Mouse (Mus musculus): ENCODE measurements around the gene Arntl2.
"Not testable (repeated sequence)": the region's sequence is repeated elsewhere in the genome, so short reads cannot be mapped to it uniquely, and the experiment has no call there.

Arntl2 gene

DNA sequence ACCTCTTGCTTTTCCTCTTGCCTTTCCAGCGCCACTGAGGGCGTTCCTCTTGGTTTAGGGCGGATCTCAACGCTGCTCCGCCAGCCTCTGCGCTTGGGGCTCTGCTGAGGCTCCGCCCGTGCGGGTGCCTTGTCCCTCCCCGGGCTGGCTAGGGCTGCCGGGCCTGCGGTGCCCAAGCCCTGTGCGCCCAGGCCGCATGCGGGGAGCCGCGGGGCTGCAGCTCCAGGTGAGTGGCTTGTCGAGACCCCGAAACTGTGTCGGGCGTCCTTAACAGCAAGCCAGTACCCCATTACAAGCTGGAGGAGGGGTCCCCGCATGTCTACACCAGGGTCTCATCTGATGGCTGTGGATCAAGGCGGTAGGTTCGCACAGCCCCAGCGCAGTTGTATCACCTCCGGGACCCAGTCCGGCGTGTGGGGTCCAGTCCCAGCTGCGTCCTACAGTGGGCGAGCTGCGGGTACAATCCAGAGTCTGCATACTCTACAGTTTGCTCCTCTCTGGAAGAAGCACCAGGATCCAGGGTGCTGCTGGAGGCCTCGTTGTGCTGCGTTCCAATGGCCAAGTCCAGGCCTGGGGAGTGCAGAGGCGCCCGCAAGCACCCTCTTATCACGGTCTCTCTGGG is at the start of gene Arntl2:
Gene Arntl2 (plus strand): TSS at position 132 of the 622 bp plus-strand sequence.
- no peak for DNase-seq (ENCODE audit: low read depth, low spot score)

DNA sequence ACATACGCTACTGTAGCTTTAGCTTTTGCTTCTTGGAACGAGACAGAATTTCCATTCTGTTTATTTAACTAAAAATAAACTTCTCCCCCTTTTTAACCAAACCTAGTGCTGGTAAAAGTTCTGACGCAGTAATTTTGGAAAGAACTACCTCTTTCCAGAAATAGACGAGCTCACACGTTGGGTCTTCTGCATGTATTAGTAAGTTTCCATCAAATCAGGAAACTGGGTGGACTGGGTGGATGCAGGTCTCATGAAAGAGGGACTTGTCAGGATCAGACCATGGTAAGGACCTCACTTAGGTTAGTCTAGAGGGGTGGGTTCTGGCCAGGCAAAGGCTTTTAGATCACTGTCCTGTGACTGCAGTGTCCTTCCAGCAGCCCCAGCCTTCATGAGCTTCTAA is 49.3 kb upstream of the Arntl2 start:
- no peak for DNase-seq (ENCODE audit: low read depth, low spot score)

DNA sequence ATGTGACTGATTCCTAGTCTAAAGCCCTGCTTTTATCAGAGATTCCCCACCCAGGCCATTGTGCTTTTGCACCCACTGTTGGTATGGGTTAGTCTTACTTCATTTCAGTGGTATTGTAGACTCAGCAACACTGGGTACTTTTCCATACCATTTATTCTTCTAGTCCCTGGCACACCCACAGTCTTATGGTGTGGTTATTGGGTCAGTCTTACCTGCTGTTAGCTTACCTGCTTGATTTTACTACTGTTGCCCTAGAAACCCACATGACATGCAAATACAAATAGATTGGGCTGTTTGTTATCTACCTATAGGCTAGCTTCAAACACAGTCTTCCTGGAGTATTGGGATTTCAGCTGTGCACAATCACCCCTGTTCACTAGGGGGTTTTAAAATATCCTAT is 48.8 kb upstream of the Arntl2 start:
- DNase-seq (ENCODE audit: low read depth, low spot score), result no peak

DNA sequence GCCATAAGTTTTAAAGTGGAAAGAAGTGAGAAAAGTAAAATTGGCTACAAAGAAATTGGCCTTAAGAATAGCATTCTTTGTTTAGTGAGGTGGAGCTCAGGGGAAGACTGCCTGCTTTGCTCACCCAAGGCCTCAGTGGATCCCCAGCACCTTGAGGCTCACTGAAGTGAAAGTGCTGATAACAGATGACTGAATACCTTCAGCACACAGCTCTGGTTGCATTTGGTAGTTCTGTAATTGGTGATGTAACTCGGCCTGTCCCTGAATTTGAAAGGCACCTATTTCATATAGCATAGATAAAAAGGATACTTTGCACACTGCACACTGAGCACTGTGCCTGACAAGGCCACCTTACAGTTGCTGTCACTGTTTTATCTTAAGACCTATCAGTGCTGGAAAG is 47.6 kb upstream of the Arntl2 start:
- DNase-seq (ENCODE audit: low read depth, low spot score), result no peak

DNA sequence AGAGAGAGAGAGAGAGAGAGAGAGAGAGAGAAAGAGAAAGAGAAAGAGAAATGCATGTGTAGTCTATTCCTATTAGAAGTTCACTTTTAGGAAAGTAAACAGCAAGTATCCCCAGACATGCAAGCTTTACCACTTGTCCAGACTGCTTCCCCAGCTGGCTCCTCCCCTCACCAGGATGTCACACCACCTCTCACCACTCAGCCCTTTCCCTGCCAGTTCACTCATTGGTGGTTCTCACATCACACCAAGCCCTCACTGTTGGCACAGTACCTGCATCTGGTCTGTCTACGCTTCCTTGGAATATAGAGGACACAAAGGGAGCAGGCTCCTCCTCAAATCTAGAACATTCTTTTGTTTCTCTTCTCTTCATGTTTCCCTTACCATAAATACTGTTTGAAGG is 44.2 kb upstream of the Arntl2 start:
- DNase-seq (ENCODE audit: low read depth, low spot score), result no peak

DNA sequence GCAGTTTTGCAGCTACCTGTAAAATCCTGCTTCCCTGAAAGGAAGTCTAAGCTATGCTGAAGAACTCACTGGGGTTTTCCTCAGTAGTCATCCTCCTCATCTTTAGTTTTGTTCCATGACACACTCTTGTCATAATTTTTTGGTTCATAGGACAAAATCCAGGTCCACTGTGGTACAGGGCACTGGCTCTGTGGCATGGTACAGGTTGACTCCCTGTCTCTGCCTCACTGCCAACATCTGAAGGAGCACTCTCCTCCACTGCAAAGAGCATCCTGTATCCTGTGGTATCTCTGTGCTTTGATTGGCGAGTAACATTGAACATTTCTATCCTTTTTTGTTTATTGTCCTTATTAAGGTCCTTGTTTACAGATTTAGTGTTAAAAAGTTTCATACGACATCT is 43.7 kb upstream of the Arntl2 start:
- no peak for DNase-seq (ENCODE audit: low read depth, low spot score)

DNA sequence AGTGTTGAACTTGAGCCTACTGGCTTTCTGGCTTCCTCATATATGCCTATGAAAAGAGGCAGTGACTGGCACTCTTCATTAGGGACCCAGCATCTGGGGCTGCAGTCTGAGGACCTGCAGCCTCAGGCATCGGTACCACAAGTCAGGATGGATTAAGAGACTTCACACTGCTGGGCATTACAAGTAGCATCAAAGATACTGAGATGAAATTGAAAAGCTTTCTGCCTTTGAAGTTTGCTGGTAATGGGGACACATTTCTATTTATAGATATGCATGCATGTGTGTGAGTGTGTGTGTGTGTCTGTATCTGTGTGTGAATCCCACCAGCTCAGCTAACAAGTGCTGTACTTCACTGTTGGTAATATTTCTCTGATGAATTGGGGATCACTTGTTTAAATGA is 43.2 kb upstream of the Arntl2 start:
- no peak for DNase-seq (ENCODE audit: low read depth, low spot score)

DNA sequence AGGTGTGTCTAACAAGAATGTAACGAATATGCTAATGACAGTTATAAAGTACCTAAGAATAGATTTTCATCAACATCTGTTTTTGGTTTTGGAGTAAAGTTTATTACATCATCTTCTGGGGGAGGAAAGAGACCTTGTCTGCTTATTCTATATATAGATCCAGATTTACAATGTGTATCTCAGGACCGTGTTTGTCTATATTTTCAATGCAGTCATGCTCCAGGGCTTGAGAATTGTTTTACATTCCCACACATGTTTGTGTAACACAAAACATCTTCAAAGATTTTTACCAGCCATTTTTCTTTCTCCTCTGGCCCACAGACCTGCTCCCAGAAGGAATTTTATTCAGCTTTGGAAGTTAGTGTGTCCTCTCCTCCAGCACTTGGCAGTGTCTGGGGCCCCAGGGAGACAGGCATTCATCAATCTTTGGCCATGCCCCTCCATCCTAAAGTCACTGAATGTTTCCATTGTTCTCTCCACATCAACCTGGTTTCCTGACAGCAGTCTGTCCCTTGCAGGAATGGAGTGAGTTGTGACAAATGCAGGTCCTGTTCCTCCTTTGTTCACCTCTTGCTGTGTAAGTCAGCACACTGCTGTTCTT is 42.2 kb upstream of the Arntl2 start:
- no peak for DNase-seq (ENCODE audit: low read depth, low spot score)

DNA sequence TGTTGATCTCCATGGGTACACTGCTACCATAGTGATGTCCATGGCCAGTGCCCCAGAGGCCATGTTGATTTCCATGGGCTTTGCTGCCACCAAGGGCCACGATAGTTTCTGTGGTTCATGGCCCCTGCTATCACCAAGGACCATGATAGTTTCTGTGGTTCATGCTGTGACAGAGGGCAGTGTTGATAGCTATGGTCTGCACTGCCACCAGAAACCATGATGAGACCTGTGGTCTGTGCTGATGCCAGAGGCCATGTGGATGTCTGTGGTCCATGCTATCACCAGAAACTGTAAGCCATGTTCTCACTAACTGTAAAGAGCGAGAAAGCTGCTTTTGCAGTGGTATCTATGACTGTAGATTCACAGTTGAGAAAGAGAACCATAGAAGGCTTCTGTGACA is 40.7 kb upstream of the Arntl2 start:
- DNase-seq (ENCODE audit: low read depth, low spot score), result no peak

DNA sequence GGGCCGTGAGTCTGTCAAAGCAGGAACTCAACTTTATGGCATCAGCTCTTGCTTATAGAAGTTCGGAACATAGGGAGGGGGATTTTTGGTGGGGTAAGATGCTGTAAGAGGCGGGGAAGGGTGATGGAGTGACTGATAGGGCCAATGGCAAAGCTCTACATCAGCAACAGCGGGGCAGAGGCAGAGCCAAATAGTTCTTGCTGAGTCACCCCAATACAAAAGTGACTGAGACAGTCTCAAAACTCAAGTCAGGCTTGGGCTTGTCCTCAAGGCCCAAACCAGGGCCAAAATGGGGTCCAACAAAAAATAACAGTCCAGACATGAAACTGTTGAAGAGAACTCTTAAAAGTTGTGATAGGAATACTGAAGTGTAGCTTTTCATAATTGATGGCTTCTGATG is 40.2 kb upstream of the Arntl2 start:
- no peak for DNase-seq (ENCODE audit: low read depth, low spot score)

DNA sequence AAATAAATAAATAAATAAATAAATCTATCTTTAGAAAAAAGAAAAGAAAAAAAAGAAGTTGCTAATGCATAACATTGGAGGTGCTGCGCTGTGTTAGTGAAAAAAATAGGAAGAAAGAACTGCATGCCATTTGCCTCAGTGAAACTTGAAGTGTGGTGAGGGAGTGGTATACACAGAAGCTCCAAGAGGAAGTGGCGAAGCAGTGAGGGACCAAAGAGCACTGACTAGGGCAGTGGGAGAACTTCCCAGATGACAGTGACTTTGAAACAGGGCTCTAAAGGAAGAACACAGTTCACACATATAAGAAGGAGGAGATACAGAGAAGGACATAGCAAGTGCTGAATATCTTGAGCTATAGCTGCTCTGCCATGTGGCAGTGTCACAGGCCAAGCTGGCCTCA is 36.8 kb upstream of the Arntl2 start:
- DNase-seq (ENCODE audit: low read depth, low spot score), result no peak

DNA sequence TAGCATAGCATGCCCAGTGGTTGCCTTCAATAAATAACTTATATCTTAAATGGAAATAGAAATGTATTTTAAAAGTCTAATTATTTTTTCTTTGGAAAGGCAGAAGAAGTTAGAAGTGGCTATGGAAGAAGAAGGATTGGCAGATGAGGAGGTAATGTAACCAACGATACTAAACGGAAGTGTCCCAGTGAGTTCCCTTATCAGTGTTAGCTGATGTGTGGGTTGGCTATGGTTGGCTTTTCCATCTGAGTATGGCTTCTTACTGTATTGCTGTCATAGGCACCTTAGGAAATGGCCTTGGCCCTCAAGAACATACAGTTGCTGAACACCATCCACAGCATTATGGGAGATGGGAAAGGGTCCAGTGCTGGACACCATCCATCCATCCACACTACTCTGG is 35.8 kb upstream of the Arntl2 start:
- DNase-seq (ENCODE audit: low read depth, low spot score), result no peak

DNA sequence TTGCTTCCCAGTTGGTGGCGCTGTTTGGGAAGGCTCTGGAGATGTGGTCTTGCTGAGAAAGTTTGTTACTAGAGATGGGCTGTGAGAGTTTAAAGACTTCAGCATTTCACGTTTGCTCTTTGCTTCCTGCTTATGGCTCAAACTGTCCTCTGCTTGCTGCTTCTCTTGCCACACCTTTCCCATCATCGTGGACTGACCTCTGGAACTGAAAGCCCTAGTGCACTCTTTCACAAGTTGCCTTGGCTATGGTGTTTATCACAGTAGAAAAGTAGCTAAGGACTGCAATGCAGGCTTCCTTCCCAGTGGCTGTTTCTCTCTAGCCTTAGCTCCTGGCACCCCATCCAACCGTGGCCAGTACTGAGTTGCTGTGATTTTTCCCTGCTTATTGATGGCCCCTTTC is 35.1 kb upstream of the Arntl2 start:
- no peak for DNase-seq (ENCODE audit: low read depth, low spot score)

DNA sequence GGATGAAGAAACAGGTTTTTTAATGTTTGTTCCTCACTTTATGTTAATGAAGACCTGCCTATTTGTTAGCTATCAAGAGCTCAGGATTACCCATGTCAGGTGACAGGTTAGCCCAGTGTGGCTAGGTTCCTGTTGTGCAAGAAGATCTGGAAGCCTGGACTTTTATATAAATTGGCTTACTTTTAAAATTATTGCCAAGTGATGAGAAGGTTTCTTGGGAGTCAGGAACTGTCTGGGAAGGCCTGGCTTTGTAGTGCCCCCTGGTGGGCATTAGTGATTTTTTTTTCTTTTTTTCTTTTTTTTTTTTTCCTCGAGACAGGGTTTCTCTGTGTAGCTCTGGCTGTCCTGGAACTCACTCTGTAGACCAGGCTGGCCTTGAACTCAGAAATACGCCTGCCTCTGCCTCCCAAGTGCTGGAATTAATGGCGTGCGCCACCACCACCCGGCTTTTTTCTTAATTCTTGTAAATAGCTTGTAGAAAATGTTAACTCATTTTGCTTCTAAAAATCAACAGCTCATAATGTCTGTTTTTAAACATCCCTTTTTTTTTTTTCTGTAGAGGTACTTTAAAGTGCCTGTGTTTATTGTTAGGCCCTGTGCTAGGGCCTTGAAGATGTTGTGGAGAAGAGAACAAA is 33.5 kb upstream of the Arntl2 start:
- no peak for DNase-seq (ENCODE audit: low read depth, low spot score)

DNA sequence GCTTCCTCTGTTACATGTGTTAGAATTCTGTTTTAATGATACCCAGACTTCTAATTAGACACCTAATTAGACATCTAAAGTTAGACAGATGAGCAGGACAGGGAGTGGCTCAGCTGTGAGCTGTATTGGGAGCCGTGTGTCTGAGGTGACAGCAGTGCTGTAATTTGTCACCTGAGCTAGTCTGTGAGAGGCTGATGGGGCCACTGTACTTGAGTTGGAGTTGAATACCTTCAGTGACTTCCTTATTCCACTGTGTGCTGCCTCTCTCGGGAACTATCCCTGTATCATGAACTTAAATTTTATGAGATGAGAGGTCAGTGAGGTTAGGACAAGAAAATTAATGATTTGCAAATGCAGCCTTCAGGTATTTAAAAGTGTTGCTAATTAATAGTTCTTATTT is 31.3 kb upstream of the Arntl2 start:
- DNase-seq (ENCODE audit: low read depth, low spot score), result no peak

DNA sequence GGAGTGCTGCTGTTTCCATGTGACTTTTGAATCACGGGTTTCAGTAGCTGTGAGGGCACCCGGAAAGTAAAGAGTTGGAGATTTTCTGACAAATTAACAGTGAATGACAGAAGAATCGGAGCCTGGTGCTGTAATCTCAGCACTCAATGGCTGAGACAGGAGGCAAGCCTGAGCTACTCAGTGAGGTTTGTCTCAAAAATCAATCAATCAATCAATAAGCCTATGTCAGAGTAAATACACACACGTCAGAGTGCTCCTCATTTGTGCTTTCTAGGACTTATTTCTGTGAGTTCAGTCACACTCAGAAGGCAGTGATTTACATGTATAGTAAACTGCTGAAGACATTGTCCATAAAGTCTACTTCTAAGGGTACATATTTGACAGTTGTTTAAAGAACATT is 30.6 kb upstream of the Arntl2 start:
- DNase-seq (ENCODE audit: low read depth, low spot score), result no peak

DNA sequence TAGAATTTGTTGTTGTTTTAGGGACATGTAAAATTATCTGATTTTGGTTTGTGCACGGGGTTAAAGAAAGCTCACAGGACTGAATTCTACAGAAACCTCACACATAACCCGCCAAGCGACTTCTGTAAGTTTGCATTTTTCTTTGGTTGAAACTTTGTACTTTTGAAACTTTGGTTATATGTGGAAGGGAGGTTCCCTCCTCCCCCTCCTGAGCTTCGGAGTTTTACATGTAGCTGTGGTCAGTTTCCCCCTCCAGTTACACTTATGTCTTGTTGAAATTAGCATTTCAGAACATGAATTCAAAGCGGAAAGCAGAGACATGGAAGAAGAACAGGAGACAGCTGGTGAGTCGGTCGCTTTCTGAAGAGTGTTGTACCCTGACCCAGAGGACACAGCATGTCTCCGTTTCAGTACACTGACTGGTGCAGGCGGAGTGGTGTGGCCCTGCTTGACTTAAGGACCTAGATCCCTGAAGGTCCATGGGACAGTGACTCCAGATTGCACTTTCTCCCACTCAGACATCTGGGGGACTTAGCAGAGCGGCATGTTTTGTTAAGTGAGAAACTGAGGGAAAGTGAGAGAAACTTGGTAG is 26.9 kb upstream of the Arntl2 start:
- DNase-seq (ENCODE audit: low read depth, low spot score), result no peak

DNA sequence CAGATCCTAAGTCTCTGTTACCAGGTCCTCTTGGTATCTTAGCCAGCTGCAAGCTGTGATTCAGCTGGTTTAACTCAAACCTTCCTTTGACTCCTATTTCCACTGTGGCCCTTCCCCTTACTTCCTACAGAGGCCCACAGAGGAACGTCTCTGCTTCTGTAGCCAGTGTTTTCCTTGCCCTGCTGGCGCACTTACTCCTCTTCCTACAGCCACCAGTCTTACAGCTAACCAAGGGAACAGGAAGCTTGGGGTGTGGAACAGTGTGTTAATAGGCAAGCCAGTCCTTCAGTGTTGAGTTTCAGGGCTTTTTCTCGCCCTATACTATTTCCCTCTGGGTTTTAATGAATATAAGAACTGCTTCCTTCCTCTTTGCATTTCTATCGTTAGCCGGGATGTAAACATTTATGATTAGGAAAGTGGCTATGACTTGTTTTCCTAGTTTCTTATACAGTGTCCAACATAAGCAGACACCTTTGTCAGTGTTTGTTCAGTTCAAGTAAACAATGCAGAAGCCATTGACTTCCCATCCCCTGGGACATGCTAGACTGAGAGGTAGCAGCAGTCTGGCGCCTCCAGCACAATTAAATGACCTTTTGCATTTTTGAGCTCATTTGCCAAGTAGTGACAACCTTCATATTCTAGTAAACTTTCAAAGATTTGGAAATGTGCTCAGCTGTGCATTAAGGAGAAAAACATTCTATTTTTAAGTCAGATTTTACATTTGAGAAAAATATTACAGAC is 25.7 kb upstream of the Arntl2 start:
- DNase-seq (ENCODE audit: low read depth, low spot score), result no peak

DNA sequence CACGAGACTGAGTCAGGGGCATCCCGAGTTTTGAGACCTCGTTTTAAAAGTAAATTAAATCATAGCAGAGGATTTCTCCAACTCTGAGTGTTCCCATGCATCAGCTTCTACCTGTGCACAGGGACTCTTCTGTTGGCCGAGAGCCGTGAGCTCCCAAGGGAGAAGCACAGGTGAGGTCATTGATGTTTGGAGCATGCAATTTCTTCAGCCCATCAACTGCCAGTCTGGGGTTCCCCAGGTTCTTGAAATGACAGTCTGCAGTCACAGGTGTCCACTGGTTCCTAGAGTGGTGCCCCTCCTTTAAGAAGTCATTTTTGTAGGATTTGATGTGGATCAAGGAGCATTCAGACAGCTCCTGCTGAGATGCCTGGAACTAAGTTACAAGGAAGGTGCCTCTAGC is 25.0 kb upstream of the Arntl2 start:
- no peak for DNase-seq (ENCODE audit: low read depth, low spot score)

DNA sequence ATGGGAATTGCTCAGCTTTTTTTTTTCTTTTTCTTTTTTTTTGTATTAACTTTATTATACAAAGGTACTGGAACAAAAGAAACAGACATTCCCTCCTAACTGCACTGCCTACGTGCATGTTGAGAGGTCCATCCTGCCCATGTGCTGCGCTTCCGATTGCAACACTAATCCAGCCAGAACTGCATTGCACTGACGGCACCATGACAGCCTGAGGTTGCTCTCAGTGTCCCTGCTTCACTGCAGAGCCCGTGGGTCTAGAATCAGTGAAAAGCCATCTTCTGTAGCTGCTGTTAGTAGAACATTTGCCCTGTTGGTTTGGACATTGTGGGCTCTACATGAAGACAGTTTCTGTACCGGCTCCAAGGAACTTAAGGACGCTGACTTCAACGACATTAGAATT is 20.0 kb upstream of the Arntl2 start:
- DNase-seq (ENCODE audit: low read depth, low spot score), result not testable (repeated sequence)

DNA sequence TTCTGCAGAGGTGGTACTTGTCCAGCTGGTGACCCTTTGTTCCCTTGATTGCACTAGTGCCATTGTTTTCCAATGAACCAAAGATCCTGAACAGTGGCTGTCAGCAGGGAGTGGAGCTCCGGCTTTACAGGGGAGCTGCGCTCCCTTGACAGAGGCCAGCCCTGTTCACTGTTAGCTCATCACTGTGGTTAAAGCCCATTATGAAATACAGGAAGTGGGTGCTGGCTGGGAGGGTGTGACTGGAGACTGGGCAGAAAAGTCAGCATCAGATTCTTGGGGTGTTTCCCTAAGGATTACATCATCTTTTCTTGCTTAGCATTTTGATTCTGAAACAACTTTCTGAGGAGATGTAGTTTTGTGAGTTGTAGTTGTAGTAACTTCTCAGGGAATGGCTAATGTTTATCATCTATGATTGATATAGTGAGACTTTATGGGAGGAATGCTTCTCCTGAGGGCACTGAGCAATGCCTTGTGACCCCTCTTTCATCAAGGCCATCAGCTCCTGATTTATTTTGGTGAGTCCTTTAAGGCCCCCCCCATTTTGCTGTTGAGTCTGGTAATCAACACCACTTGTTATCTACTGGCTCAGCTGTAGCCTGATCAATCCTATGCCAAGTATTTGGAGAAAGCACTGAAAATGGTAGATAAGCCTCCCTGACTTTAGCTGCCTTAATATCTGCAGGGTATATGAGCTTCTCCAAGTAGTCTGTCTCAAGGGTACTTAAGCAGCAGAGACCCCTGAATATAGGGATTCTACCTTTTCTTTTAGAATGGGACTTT is 19.1 kb upstream of the Arntl2 start:
- DNase-seq (ENCODE audit: low read depth, low spot score), result no peak

DNA sequence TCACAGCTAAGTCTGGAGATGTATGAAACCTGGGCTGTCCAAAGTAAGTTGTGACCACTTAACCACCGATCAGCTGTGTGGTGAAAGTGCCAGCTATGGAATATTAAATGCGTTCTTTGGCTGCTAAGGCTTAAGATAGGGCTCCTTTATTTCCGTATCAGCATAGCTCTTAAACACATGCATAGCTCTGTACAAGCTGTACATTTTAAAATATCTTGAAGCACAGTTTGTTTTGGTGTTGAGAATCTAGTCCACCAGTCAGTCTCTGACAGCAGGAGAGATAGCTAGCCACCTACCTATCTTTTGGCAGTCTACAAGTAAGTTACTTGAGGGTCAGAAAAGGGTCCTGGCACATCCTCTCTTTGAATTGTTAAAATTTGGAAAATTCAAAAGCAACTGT is 17.8 kb upstream of the Arntl2 start:
- no peak for DNase-seq (ENCODE audit: low read depth, low spot score)
